Mouse (Mus musculus): ENCODE measurements around the gene Gm21721. TPM values are rescaled to one million over a fixed set of nuclear protein-coding genes. Genes with fewer than 3 reads are reported as not detected.
"Not testable (repeated sequence)": the region's sequence is repeated elsewhere in the genome, so short reads cannot be mapped to it uniquely, and the experiment has no call there.

The Gm21721 gene
- polyA plus RNA-seq (2015; fragmentation: Nextera tagmentation; extraction: Ambion mirVana): not detected in 2 replicates

DNA sequence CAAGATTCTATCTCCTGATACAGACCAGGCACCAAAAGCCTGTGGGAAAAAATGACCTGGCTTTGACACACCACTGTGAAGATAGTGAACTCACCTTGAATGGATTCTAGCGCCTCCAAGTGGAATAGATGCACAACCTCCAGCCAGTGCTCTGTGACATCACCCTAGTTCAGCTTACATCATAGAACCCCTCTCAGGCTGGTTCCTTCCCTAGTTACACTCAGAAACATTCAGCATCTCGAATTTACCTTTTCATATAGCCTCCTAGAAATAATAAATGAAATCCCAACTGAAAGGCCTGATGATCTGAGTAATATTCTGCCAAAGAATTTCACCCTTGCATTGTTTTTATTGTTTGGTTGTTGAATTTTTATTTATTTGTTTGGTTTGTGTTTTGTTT lies at the start of gene Gm21721:
Gm21721 (minus strand) TSS at position 101 of the 400 bp plus-strand sequence.
- H3K9me3 ChIP-seq; H3K9ac ChIP-seq; ATAC-seq (ENCODE audit: insufficient read depth, low FRiP score, low read depth); H3K4me2 ChIP-seq; H3K36me3 ChIP-seq; H3K27ac ChIP-seq; H3K4me3 ChIP-seq (replicated peaks); H3K4me1 ChIP-seq; H3K27me3 ChIP-seq (replicated peaks): not testable (repeated sequence)
- no CpG with 5 or more reads among the region's 2 CpGs for WGBS

Other genes starting within 250 kb of the Gm21721 start
- not detected in 2 replicates for gene Gm21292, start 68.3 kb downstream of the Gm21721 start, polyA plus RNA-seq (2015; fragmentation: Nextera tagmentation; extraction: Ambion mirVana)
- not detected in 2 replicates for gene Gm21812, start 145.0 kb upstream of the Gm21721 start, polyA plus RNA-seq (2015; fragmentation: Nextera tagmentation; extraction: Ambion mirVana)
- not detected in 2 replicates for gene Gm21874, start 214.0 kb upstream of the Gm21721 start, polyA plus RNA-seq (2015; fragmentation: Nextera tagmentation; extraction: Ambion mirVana)